Mouse (Mus musculus): Measurements from ENCODE around the gene Gpr161. TPM values are rescaled to one million over a fixed set of nuclear protein-coding genes. Genes with fewer than 3 reads are reported as not detected.

Gene Gpr161
- total and polyA plus RNA-seq, 3 experiments = 0.08 to 0.23 TPM; not detected in 1

DNA sequence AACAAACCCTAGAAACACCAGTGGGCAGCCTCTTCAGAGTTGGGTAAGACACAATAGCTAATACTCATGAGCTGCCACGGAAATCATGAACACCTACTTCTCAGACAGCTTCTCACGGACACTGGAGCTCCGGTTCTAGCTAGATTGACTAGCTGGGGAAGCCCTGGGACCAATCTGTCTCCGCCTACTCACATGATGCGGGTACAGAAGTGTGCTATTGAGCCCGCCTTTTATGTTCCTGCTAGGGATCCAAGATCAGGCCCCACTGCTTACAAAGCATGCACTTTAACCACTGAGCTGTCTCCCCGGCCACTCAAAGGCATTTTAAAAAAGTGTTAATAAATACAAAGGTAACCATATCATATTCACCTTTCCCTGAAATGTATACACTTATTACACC lies 46.5 kb downstream of the Gpr161 start:
- Histone ChIP-seq H3K79me2 (replicated peaks; ENCODE audit: control insufficient read depth, extremely low read depth, insufficient read depth, poor library complexity, severe bottlenecking) (no peaks in the 10 kb centered on the region), H3K4me2 (ENCODE audit: insufficient read depth, low read depth, poor library complexity, severe bottlenecking) (no peak overlapping the region), H3K9me3 (replicated peaks; ENCODE audit: low read length) (no peaks in the 10 kb centered on the region), H3K9ac (ENCODE audit: insufficient read depth, low read depth) (no peak overlapping the region), H3K4me3 (replicated peaks in 1 of 3; ENCODE audit: low read depth in 2 of 3, low read length in 2 of 3, poor library complexity in 1 of 3) (no peak overlapping the region), H3K27me3 (replicated peaks) (no peaks in the 10 kb centered on the region), H3K27ac (ENCODE audit: insufficient read depth, low read depth) (no peak overlapping the region), H3K36me3 (replicated peaks in 1 of 2; ENCODE audit: control insufficient read depth in 1 of 2, insufficient read depth in 1 of 2, low read length in 1 of 2) (peaks cover 0 to 2% of the 10 kb centered on the region in 2 experiments), H3K4me1 (ENCODE audit: control insufficient read depth in 1 of 2, insufficient read depth in 2 of 2) (peaks cover 3 to 21% of the 10 kb centered on the region in 2 experiments; a peak in 3 of 4 replicates)
- no peak for DNase-seq (ENCODE audit: extremely low read depth)
- dilution Hi-C loops (cut with MboI; ENCODE audit: extremely low pct_ligation_motif_present, extremely low pct_unique_long_range_greater_than_20kb, low sequenced_read_pairs) (no loop called here), in situ Hi-C loops (cut with MboI; ENCODE audit: low pct_ligation_motif_present, low pct_unique_long_range_greater_than_20kb, low sequenced_read_pairs) (no loop called here)
- TF ChIP-seq GABPA (IDR thresholded peaks at IDR 0.05; ENCODE audit: insufficient replicate concordance, low read depth, low read length) (no peak), NRF1 (IDR thresholded peaks at IDR 0.05; ENCODE audit: low read depth, low read length) (no peak), USF2 (conservative IDR thresholded peaks at IDR 0.05; ENCODE audit: low read depth, low read length) (no peak), ZC3H11A (IDR thresholded peaks at IDR 0.05; ENCODE audit: low read depth, low read length) (no peak), RAD21 (IDR thresholded peaks at IDR 0.05; ENCODE audit: low read depth, low read length) (no peak), KAT2A (IDR thresholded peaks at IDR 0.05; ENCODE audit: insufficient replicate concordance, low read length) (no peak), MAX (IDR thresholded peaks at IDR 0.05; ENCODE audit: low read length) (no peak), SMC3 (IDR thresholded peaks at IDR 0.05; ENCODE audit: low read depth, low read length) (no peak), MAZ (IDR thresholded peaks at IDR 0.05; ENCODE audit: low read depth, low read length) (no peak), E2F4 (IDR thresholded peaks at IDR 0.05; ENCODE audit: insufficient replicate concordance, low read depth, low read length) (no peak), MXI1 (IDR thresholded peaks at IDR 0.05; ENCODE audit: low read depth, low read length) (no peak), RCOR1 (conservative IDR thresholded peaks at IDR 0.05; ENCODE audit: low read depth, low read length) (no peak), UBTF (IDR thresholded peaks at IDR 0.05; ENCODE audit: low read depth, low read length) (no peak), POLR2A (IDR thresholded peaks at IDR 0.05; ENCODE audit: low read depth, low read length) (no peak), BHLHE40 (IDR thresholded peaks at IDR 0.05; ENCODE audit: low read depth, low read length) (no peak), JUN (IDR thresholded peaks at IDR 0.05; ENCODE audit: insufficient read depth, low read depth, low read length) (no peak)

DNA sequence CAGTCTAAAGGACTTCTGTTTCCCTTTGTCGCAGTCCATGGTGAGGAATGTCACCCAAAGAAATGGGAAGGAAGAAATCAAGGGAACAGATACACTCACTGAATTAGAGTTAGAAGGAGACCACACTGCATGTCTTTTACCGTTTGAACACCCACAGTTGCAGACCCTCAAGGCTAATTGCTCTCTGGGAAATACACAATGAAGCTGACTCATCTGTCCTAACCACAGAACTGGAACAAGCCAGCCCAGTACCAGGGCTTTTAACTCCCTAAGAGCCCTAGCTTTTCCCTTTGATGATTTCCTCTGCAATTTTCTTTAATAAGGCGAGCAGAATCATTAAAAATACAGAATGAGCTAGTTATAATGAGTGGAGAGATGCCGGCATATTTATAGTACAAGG lies 48.9 kb downstream of the Gpr161 start:
- Histone ChIP-seq H3K27me3 (replicated peaks) (no peaks in the 10 kb centered on the region), H3K79me2 (replicated peaks; ENCODE audit: control insufficient read depth, extremely low read depth, insufficient read depth, poor library complexity, severe bottlenecking) (no peaks in the 10 kb centered on the region), H3K4me1 (ENCODE audit: control insufficient read depth in 1 of 2, insufficient read depth in 2 of 2) (peaks cover 3 to 21% of the 10 kb centered on the region in 2 experiments; a peak in 3 of 4 replicates), H3K9ac (ENCODE audit: insufficient read depth, low read depth) (no peak overlapping the region), H3K27ac (ENCODE audit: insufficient read depth, low read depth) (no peak overlapping the region), H3K4me2 (ENCODE audit: insufficient read depth, low read depth, poor library complexity, severe bottlenecking) (0 out of 2 replicates have a peak overlapping the region, but pooled peaks have one; percentile 15), H3K4me3 (replicated peaks in 1 of 3; ENCODE audit: low read depth in 2 of 3, low read length in 2 of 3, poor library complexity in 1 of 3) (no peak overlapping the region), H3K9me3 (replicated peaks; ENCODE audit: low read length) (no peaks in the 10 kb centered on the region), H3K36me3 (replicated peaks in 1 of 2; ENCODE audit: control insufficient read depth in 1 of 2, insufficient read depth in 1 of 2, low read length in 1 of 2) (no peaks in the 10 kb centered on the region)
- DNase-seq (ENCODE audit: extremely low read depth) = no peak
- TF ChIP-seq GABPA (IDR thresholded peaks at IDR 0.05; ENCODE audit: insufficient replicate concordance, low read depth, low read length) (no peak), ZKSCAN1 (IDR thresholded peaks at IDR 0.05; ENCODE audit: borderline replicate concordance, low read depth, low read length) (no peak), POLR2AphosphoS2 (IDR thresholded peaks at IDR 0.05; ENCODE audit: low read depth, low read length) (no peak), USF1 (IDR thresholded peaks at IDR 0.05; ENCODE audit: low read depth, low read length) (no peak), TCF12 (IDR thresholded peaks at IDR 0.05; ENCODE audit: low read depth, low read length) (no peak), SIN3A (IDR thresholded peaks at IDR 0.05; ENCODE audit: low read length) (no peak), NELFE (IDR thresholded peaks at IDR 0.05; ENCODE audit: low read depth, low read length) (no peak), MAZ (IDR thresholded peaks at IDR 0.05; ENCODE audit: low read depth, low read length) (no peak), CHD1 (IDR thresholded peaks at IDR 0.05; ENCODE audit: low read depth, low read length) (no peak), CTCF (conservative IDR thresholded peaks at IDR 0.05 in 1 of 2, IDR thresholded peaks at IDR 0.05 in 1 of 2; ENCODE audit: low read depth in 2 of 2, low read length in 2 of 2) (no peak), MAX (IDR thresholded peaks at IDR 0.05; ENCODE audit: low read length) (no peak), MAFK (IDR thresholded peaks at IDR 0.05; ENCODE audit: insufficient replicate concordance, low read length) (no peak), EP300 (IDR thresholded peaks at IDR 0.05; ENCODE audit: low read length) (no peak), ELF1 (IDR thresholded peaks at IDR 0.05; ENCODE audit: low read depth, low read length) (no peak), E2F4 (IDR thresholded peaks at IDR 0.05; ENCODE audit: insufficient replicate concordance, low read depth, low read length) (no peak), MYC (IDR thresholded peaks at IDR 0.05; ENCODE audit: low read depth, low read length) (no peak), USF2 (conservative IDR thresholded peaks at IDR 0.05; ENCODE audit: low read depth, low read length) (no peak), ZC3H11A (IDR thresholded peaks at IDR 0.05; ENCODE audit: low read depth, low read length) (no peak)
- in situ Hi-C loops (cut with MboI; ENCODE audit: low pct_ligation_motif_present, low pct_unique_long_range_greater_than_20kb, low sequenced_read_pairs) (no loop called here), dilution Hi-C loops (cut with MboI; ENCODE audit: extremely low pct_ligation_motif_present, extremely low pct_unique_long_range_greater_than_20kb, low sequenced_read_pairs) (no loop called here)

Measured in CH12.LX (cell line).